Mouse (Mus musculus): ENCODE results near the gene Tle3. TPM values are rescaled to one million over a fixed set of nuclear protein-coding genes. Genes with fewer than 3 reads are reported as not detected.

Tle3 gene
- 100 to 1,000 TPM; 104 to 148 TPM for total RNA-seq (2021)
- long read RNA-seq, experiment 1, partial matches to known transcripts = 16 of 19 reads
- long read RNA-seq, experiment 1, other reads (novel, unspliced or antisense) = 3 of 19 reads
- long read RNA-seq, experiment 2, partial matches to known transcripts = 26 of 33 reads
- long read RNA-seq, experiment 2, other reads (novel, unspliced or antisense) = 7 of 33 reads

DNA sequence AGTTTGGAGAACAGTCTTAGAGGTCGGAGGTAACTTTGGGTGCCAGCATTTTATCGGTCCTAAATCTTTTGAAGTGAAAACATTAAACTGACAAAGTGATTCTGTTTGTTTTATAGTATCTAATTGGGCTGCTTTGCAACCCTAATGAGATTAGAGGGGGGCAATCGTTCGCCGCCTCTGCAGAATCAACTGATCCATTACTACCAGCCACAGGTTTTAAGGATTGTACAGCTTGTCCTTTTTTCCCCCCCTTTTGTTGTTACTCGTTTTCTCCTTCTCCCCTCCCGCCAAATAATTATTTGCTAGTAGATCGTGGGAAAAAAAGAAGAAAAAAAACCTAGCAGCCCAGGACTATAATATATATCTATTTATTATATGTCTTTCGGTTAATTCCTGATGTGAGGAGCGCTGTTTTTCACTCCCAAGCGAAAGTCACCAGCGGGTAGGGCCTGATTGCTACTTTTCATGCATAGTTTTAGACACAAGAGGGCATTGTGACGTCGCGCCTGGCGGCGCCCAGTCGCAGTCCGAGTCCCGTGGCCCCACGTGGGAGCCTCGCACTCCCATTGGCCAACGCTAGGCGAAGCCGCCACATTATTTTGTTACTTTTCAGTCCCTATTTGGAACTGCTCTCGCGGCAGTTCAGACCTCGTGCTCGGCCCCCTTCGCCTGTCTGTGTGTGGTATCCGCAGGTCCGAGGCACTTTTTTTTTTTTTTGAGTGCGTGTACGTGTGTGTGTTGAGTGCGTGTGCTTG lies at the start of gene Tle3:
TSS of gene Tle3 (plus strand) at position 612 of the 755 bp plus-strand sequence.
- peak; percentile 96 to 97 for DNase-seq (ENCODE audit: low spot score in 2 of 2)

DNA sequence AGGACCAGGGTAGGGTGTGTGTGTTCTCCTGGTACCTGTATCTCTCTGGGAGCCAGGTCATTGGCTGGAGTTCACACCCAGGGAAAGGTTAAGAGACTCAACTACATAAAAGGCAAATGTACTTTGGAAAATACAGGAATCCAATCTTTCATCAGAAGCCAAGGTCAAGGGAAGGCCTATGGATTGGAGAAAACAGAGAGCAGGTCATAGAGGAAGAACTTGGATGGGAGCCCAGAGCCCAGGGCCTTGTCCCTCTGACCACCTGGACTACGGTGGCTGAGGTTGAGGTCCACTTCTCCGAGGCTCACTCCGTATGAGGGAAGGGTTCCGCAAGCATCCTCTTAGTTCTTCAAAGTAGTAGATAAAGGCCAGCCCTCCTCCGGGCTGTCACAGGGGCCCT lies 48.9 kb upstream of the Tle3 start:
- DNase-seq (ENCODE audit: low spot score in 2 of 2) = no peak

DNA sequence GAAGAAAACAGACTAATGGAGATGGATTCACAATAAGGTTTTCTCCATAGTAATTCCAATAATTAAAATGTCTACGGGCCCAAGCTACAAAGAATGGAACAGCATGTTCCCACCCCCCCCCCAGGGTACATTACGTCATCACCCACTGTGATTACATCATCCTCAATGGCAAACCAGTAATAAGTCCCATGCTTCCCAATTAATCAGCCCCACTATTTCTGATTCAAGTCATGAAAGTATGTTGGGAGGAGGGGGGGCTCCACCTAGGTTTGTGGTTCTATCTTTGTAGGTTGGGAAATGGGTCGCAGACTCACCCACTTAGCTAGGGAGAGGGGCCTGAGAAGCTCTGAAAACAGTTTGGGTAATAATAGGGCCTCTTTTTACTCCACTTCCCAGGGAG lies 48.3 kb upstream of the Tle3 start:
- no peak for DNase-seq (ENCODE audit: low spot score in 2 of 2)

DNA sequence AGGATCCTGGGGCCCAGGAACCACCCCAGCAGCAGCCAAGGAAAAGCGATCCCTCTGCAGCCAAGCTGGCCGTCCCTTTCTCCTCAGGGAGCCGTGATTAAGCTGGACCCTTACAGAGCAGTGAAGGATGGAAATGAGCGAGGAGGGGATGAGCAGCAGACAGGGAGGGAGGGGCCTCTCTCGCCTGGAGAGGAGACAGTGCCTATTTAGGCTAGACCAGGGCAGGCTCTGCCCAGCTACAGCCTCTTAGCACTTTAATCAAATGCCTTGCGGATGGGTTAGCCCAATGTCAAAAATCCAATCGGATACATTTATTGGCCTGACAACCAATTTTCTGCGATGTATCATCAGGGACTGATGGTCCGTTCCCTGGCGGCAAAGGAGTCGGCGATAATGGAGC lies 47.8 kb upstream of the Tle3 start:
- no peak for DNase-seq (ENCODE audit: low spot score in 2 of 2)

DNA sequence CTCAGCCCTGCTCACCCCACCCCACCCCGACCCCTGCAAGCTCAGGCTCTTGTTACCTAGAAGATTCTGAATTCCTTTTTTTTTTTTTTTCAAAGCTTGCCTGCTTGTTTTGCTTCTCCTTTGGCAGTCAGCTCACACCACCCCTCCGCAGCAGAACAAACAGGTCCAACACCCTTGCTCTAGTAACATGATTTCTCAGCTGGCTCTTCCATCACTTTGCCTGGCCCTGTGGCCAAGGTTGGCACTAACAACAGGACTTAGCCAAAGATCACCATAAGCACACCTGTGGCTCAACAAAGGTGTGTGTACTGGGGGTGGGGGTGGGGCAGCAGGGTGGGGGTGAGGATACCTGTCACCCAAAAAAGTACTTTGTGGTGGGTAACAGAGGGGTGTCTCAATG lies 47.2 kb upstream of the Tle3 start:
- no peak for DNase-seq (ENCODE audit: low spot score in 2 of 2)

DNA sequence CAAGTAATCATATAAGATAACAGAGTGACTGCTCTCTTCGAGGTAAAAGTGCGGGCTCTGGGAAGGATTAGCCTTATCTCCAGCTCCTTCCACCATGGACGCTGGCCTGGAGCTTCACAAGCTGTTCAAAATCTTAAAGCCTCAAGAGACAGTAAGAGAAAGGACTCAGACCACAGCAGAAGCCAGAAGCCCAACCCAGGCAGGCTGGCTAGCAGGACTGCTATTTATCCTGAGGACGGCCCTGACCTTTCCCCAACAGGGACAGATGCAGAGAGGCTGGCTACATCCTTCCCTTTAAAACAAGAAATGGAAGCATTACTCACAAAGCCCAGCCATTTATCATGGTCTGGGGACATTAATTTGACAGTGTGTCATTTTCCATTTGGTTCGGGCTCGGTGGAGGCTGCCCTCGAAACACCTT lies 46.2 kb upstream of the Tle3 start:
- DNase-seq (ENCODE audit: low spot score in 2 of 2) = peak; percentile 55 to 64

DNA sequence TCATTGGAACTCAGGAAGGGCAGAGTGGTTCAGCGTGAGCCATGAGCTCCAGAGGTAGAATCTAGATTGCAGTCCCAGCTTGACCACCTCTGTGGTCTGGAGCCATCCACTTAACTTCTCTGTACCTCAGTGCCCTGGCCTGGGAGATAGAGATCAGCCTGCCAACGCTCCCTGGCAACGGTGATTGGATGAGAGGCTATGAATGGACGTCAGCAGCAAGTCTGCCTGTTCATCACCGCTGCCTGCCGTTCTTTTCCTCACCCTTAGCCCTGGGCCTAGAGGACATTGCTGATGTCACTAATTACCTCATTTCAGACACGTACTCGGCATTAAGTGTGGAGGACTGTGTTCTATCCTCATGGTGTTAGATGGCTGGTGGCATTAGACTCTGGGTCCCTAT lies 45.2 kb upstream of the Tle3 start:
- DNase-seq (ENCODE audit: low spot score in 2 of 2) = no peak

DNA sequence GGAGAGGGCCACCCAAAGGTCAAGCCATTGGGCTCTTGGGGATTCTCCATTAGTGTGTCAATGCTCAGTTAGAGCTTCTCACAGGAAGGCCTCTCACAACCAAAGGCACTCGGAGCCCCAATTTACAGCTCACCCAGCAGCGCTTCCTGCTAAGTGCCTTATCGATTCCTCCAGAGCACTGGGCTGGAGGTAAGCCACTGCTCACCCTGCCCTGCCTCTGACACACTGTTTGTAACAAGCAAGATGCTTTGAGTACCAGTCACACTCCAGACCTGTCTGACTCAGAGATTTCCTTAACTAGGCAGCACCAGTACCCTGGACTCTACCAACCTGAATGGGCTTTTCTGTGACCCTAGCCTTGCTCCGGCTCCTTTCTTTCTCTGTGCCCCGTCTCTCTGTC lies 44.0 kb upstream of the Tle3 start:
- DNase-seq (ENCODE audit: low spot score in 2 of 2) = no peak

DNA sequence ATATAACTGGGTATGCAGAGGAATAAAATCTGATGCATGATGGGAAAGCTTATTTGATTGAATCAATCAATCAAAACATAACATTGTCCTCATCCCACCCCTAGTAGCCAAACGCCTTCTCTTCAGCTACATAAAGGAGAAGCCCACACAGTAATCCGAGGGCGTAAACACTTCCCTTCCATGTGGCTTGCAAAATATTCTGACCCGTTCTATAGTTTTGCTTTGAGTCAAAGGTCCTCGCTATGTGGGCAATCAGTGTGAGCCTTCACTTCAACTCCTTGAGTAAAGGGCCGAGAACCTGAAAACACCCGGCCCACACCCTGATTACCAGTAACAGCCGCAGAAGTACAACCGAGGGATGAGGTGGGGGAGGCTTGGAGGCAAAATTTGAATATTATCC lies 41.4 kb upstream of the Tle3 start:
- DNase-seq (ENCODE audit: low spot score in 2 of 2) = no peak

DNA sequence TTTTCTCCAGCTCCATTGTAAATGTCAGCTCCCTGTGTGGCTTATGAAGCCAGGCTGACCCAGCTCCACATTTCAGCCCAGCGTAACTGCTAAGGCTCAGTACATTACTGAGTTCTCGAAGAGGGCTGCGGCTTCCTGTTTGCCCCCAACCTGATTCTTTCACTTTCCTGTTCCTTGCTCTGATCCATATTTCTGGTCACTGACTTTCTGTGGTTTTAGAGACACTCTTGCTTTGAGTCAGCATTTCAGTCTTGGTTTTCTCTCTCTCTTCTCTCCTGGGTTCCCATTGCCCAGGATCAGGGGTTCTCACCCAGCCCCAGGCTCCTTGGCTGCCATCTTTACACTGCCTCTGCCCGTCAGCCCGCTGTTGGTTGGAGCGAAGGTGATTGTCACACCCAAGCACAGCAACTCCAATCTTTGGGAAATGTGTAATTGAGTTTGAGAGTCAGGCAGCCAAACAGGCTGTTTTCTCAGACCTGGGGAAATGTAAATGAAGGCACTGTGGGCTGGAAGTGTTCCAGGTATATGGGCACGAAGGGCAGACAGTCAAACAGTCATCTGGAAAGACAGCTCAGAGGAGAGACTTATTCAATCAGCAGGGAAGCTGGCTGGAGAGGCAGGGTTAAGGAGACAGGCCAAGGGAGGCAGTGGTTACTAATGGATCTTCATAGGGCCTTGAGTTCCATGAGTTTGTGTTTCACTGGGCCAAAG lies 39.8 kb upstream of the Tle3 start:
- no peak for DNase-seq (ENCODE audit: low spot score in 2 of 2)

DNA sequence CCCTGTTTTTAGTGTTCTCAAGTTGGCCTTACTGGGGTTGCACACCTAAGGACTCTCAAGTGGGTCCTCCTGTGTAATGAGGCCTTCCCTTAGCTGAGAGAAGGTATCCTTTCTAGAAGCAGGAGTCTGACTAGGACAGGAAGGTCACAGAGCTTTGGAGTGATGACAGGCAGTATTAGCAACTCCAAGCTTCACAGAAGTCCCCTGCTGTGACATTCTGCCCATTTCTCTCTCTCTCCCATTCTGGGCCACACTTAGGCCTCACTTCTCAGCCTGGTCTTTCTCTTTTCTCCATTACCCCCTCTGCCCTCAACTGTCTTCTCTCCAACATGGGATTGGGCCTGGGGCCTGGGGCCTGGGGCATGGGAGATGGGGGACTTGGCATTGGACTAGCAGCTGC lies 36.0 kb upstream of the Tle3 start:
- DNase-seq (ENCODE audit: low spot score in 2 of 2) = no peak

DNA sequence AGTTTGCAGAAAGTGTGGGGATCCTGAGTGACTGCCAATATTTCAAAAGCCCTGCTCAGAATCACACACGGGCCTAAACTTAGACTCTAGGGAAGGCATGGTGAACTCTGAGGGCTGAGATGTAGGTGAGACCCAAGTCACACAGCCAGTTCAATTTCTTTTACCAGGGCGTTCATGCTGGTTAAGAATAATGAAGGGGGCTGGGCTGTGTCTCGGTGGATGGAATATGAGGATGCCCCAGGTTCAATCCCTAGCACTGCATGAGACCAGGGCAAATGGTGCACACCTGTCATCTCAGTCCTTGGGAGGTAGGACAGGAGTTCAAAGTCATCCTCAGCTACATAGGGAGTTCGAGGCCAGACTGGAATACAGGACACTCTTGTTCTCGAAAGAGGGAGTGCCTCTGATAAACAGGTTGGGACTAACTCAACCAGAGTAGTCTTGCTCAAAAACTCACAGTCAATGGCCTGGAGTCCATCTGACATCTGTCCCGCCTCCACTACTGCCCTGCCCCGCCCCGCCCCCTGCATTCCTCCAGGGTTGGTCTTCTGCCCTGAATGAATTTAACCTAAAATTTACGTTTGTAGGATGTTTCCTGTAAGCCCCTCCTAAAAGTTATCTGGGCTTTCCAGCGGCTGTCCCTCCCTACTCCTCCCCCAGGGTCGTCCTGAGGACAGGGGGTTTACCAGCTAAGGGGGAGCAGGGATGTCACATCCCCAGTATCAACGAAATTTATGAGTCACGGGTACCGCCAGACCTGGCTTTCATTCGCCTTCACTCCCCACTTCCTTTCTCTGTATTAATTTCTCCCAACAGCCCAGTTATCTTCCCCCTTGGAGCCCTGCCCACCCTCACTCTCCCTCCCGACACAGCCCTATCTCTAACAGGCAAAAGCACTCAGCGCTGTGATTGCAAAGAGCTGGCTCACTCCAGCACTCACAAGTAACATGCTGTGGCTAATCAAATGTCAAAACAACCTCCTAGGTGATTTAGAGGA lies 35.3 kb upstream of the Tle3 start:
- DNase-seq (ENCODE audit: low spot score in 2 of 2) = no peak

DNA sequence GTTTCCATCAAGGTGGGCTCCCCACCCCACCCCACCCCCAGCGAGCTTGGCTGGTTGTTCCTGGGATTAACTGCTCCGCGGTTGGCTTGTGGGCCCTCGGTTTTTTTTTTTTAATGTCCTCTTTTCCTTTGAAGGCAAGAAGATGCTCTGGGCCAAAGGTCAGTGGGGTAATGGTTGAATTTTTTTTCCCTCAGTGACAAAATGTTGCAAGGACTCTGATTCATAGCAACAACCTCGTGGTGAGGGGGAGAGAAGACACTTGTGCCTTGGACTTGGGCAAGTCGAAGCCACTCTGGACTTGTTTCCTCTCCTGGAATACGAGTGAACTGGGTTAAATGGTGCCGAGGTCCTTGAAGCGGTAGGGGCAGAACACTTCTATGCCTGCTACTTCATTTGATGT lies 34.5 kb upstream of the Tle3 start:
- no peak for DNase-seq (ENCODE audit: low spot score in 2 of 2)

DNA sequence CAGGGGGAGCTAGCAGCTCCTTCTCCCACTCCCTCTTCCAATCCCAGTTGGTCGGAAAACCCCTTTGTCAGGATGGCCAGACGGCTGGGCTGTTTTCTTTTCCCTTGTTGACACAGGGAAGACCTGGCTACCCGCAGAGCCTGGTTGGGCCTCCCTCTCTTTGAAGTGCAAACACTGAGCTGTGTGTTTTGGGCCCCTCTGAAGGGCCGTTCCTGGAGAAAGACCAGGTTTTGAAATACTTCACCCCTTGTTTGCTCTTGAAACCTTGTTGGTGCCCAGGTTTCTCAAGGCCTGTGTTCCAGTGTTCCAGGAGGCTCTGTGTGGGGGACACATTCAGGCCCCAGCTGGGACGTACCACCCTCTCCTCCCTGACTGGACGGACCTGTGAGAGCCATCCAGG lies 32.9 kb upstream of the Tle3 start:
- no peak for DNase-seq (ENCODE audit: low spot score in 2 of 2)

DNA sequence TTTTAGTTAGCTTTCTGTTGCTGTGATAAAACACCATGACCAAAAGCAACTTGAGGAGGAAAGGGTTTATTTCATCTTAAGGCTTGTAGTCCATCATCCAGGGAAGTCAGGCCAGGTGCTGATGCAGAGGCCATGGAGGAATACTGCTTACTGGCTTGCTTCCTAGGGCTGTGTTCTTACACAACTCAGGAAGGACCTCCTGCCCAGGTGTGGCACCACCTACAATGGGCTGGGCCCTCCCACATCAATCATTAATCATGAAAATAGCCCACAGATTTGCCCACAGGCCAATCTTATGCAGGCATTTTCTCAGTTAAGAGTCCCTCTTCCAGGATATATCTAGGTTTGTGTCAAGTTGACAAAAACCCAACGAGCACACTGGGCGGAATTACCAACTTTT lies 31.8 kb upstream of the Tle3 start:
- no peak for DNase-seq (ENCODE audit: low spot score in 2 of 2)

DNA sequence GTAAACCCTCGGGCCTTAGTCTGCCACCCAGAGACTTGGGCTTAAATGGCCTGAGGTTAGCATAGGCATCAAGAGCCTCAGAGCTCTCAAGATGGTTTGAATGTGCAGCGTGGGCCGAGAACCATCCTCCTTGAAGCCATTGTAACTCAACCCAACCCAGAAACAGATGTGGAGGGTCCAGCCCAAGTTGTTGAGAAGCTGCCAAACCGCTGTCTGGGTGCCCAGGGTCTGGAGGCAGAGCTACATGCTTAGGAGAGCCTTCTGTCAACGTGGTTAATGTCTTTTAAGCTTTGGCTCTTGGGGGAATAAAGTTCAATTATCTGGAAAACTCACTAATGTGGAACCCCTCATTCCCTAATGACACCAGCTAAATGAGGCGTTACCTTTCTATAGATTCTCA lies 29.9 kb upstream of the Tle3 start:
- DNase-seq (ENCODE audit: low spot score in 2 of 2) = no peak

DNA sequence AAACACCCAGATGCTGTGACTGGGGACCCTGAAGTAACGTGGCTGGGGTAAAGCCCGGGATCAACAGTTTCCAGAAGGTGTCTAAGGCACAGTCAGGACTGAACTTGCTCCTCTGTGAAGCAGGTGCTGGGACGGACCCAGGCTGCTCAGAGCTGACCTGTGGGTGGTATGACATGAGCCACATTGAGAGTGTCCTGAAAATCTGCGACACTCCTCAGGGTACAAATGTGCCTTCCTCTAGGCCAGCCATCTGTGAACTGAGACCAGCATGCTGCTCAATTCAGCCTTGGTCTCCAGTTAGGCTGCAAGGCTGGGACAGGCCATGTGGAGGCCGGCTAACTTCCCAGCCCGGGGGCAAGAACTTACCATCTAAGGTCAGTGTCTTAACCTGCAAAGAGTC lies 27.5 kb upstream of the Tle3 start:
- no peak for DNase-seq (ENCODE audit: low spot score in 2 of 2)

DNA sequence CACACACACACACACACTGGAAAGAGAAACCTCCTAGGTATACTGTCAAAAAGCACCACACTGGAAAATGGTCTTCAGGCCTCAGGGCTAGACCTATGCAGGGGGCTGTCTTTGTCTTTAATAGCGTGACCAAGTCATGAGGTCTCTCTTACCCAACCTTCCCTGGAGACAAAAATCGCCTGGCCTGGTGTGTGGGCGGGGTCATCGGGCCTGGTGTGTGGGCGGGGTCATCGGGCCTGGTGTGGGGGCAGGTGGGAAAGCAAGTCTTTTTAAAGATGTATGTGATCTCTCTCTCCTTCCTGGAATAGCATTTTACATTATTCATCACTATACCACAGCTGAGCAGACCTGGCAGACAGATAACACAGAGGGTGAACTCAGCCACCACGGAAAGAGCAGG lies 25.2 kb upstream of the Tle3 start:
- DNase-seq (ENCODE audit: low spot score in 2 of 2) = no peak

DNA sequence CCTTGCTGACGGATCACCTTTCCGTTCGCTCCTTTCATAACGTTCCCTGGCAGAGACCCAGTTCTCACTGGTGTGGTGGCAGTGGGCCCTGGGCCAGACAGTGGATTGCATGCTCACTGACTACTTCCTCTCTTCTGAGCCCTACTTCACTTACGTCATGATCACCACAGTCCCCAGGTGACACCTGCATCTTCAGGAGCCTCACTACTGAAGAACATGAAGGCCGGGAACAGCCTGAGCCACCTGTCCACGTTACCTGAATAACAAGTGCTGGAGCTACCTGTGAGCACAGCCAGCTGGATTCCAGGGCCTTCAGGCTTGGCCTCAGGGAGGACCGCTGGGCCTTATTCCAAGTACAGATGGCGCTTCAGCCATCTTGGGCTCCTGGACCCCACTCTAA lies 24.1 kb upstream of the Tle3 start:
- DNase-seq (ENCODE audit: low spot score in 2 of 2) = no peak

DNA sequence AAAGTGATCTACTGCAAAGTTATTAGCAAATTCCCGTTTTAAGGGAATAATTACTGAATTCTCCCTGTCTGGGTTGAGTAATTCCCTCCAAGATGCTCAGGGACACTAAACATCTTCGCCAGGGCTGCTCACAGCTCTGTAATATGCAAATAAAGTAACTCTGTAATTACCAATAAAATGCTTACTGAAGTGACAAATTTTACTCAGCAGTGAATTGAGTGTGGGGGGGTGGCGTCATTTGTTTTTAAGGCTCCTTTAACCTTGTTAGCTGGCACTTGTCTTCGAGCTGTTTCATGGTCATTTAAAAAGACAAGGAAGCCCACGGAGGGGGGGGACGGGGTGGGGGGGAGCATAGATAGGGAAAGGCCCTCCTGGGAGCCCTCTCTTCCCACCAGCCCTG lies 23.6 kb upstream of the Tle3 start:
- no peak for DNase-seq (ENCODE audit: low spot score in 2 of 2)

DNA sequence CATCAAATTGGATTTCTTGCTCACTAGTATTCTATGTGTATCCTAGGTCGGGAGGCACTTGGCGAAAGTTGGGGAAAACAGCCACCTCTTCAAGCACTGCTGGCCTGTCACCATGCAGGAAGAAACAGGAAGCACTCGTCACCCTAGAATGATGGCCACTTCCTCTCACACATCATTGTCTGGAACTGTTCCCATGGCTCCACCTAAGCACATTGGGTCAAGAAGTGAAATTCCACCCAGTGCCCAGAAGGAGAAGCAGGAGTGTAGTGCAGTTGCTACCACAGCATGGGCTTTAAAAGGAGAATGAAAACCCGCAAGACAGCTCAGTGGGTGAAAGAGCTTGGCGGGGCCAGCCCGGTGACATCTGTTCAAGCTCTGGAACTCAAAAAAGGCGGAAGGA lies 22.5 kb upstream of the Tle3 start:
- DNase-seq (ENCODE audit: low spot score in 2 of 2) = no peak

Measured in adrenal gland, adult 18-20 months (tissue).